Mouse (Mus musculus) CH12.LX (cell line): ENCODE data around the gene Med29. TPM values are rescaled to one million over a fixed set of nuclear protein-coding genes. Genes with fewer than 3 reads are reported as not detected.

ENCODE experiments used
- DNase-seq: peaks from one replicate; pipeline ENCODE4 v3.0.0-alpha.2; 2013; ENCODE audit errors: extremely low read depth
- H3K27ac ChIP-seq: 2 replicates; pipeline ENCODE4 v1.5.1; 2012; ENCODE audit warnings: low read depth, mild to moderate bottlenecking, control low read depth, moderate library complexity; ENCODE audit not compliant: insufficient read depth
- H3K27me3 ChIP-seq: replicated peaks from 2 replicates; pipeline ENCODE3; 2012; ENCODE audit warnings: inconsistent platforms
- H3K36me3 ChIP-seq, 2 experiments: replicated peaks in 1 of 2; 2 replicates each; pipeline versions ENCODE3 to v1.6.1; 2012; ENCODE audit warnings: inconsistent platforms in 1 of 2, low read length in 1 of 2, mild to moderate bottlenecking in 1 of 2, mixed read lengths in 1 of 2, moderate library complexity in 1 of 2; ENCODE audit not compliant: control insufficient read depth in 1 of 2, insufficient read depth in 1 of 2
- H3K4me1 ChIP-seq, 2 experiments: 2 replicates each; pipeline ENCODE4 v1.6.1; 2012; ENCODE audit warnings: inconsistent platforms in 1 of 2, moderate library complexity in 1 of 2; ENCODE audit not compliant: insufficient read depth in 2 of 2, control insufficient read depth in 1 of 2
- H3K4me2 ChIP-seq: 2 replicates; pipeline ENCODE4 v1.6.1; 2012; ENCODE audit warnings: low read depth, mild to moderate bottlenecking, control low read depth; ENCODE audit not compliant: poor library complexity, insufficient read depth, severe bottlenecking
- H3K4me3 ChIP-seq, 3 experiments: fragments of 150-350 bp in 1 of 3; sonication (generic) in 1 of 3; replicated peaks in 1 of 3; 2 replicates each; pipeline versions ENCODE3 to v1.5.1; 2011 to 2012; ENCODE audit warnings: low read depth in 2 of 3, low read length in 2 of 3, mild to moderate bottlenecking in 2 of 3, moderate library complexity in 2 of 3, control low read depth in 1 of 3, improper control_type of control experiment in 1 of 3, inconsistent platforms in 1 of 3, mixed read lengths in 1 of 3; ENCODE audit not compliant: poor library complexity in 1 of 3
- H3K79me2 ChIP-seq: replicated peaks from 2 replicates; pipeline ENCODE4 v1.6.1; 2012; ENCODE audit warnings: mild to moderate bottlenecking, moderate library complexity; ENCODE audit not compliant: control insufficient read depth, poor library complexity, insufficient read depth, severe bottlenecking; ENCODE audit errors: extremely low read depth
- H3K9ac ChIP-seq: 2 replicates; pipeline ENCODE4 v1.6.1; 2012; ENCODE audit warnings: low read depth, mild to moderate bottlenecking, control low read depth, moderate library complexity; ENCODE audit not compliant: insufficient read depth
- H3K9me3 ChIP-seq: replicated peaks from 2 replicates; pipeline ENCODE3; 2012; ENCODE audit warnings: low read length, inconsistent platforms, mixed read lengths
- BHLHE40 ChIP-seq: IDR thresholded peaks from 2 replicates; pipeline ENCODE4 v1.6.1; 2011; ENCODE audit warnings: mild to moderate bottlenecking, low read depth, low read length, improper control_type of control experiment
- CHD2 ChIP-seq: IDR thresholded peaks from 2 replicates; pipeline ENCODE4 v1.6.1; 2011; ENCODE audit warnings: low read length, improper control_type of control experiment
- CTCF ChIP-seq, 2 experiments: IDR thresholded peaks in 1 of 2; conservative IDR thresholded peaks in 1 of 2; 2 replicates each; pipeline ENCODE4 v1.5.1; 2011 to 2012; ENCODE audit warnings: low read depth in 2 of 2, low read length in 2 of 2, improper control_type of control experiment in 1 of 2, inconsistent platforms in 1 of 2, mild to moderate bottlenecking in 1 of 2, moderate library complexity in 1 of 2
- E2F4 ChIP-seq: IDR thresholded peaks from 2 replicates; pipeline ENCODE4 v1.6.1; 2011; ENCODE audit warnings: low read depth, low read length, improper control_type of control experiment; ENCODE audit not compliant: insufficient replicate concordance
- ELF1 ChIP-seq: IDR thresholded peaks from 2 replicates; pipeline ENCODE4 v1.6.1; 2014; ENCODE audit warnings: low read depth, mild to moderate bottlenecking, inconsistent platforms, low read length, improper control_type of control experiment
- EP300 ChIP-seq: IDR thresholded peaks from 2 replicates; pipeline ENCODE4 v1.6.1; 2011; ENCODE audit warnings: low read length, improper control_type of control experiment
- ETS1 ChIP-seq: conservative IDR thresholded peaks from 2 replicates; pipeline ENCODE4 v1.6.1; 2012; ENCODE audit warnings: low read depth, mild to moderate bottlenecking, inconsistent platforms, low read length, improper control_type of control experiment, moderate library complexity
- GABPA ChIP-seq: IDR thresholded peaks from 2 replicates; pipeline ENCODE4 v1.6.1; 2012; ENCODE audit warnings: low read depth, low read length, improper control_type of control experiment, inconsistent platforms; ENCODE audit not compliant: insufficient replicate concordance
- IRF4 ChIP-seq: IDR thresholded peaks from 2 replicates; pipeline ENCODE4 v1.6.1; 2014; ENCODE audit warnings: low read depth, mild to moderate bottlenecking, inconsistent platforms, low read length, improper control_type of control experiment
- JUND ChIP-seq: conservative IDR thresholded peaks from 2 replicates; pipeline ENCODE4 v1.6.1; 2011; ENCODE audit warnings: low read depth, low read length, improper control_type of control experiment
- KAT2A ChIP-seq: IDR thresholded peaks from 2 replicates; pipeline ENCODE4 v1.6.1; 2012; ENCODE audit warnings: low read length, improper control_type of control experiment, inconsistent platforms; ENCODE audit not compliant: insufficient replicate concordance
- MAFK ChIP-seq: IDR thresholded peaks from 2 replicates; pipeline ENCODE4 v1.6.1; 2011; ENCODE audit warnings: low read length, improper control_type of control experiment; ENCODE audit not compliant: insufficient replicate concordance
- MAX ChIP-seq: IDR thresholded peaks from 2 replicates; pipeline ENCODE4 v1.6.1; 2011; ENCODE audit warnings: low read length, improper control_type of control experiment
- MAZ ChIP-seq: IDR thresholded peaks from 2 replicates; pipeline ENCODE4 v1.6.1; 2012; ENCODE audit warnings: low read depth, mild to moderate bottlenecking, inconsistent platforms, low read length, improper control_type of control experiment, moderate library complexity
- MEF2A ChIP-seq: IDR thresholded peaks from 2 replicates; pipeline ENCODE4 v1.6.1; 2014; ENCODE audit warnings: low read depth, mild to moderate bottlenecking, inconsistent platforms, low read length, improper control_type of control experiment, borderline replicate concordance
- MYC ChIP-seq: IDR thresholded peaks from 2 replicates; pipeline ENCODE4 v1.6.1; 2011; ENCODE audit warnings: low read depth, mild to moderate bottlenecking, improper control_type of control experiment, low read length
- NRF1 ChIP-seq: IDR thresholded peaks from 2 replicates; pipeline ENCODE4 v1.6.1; 2014; ENCODE audit warnings: low read depth, mild to moderate bottlenecking, inconsistent platforms, low read length, improper control_type of control experiment, moderate library complexity
- PAX5 ChIP-seq: IDR thresholded peaks from 2 replicates; pipeline ENCODE4 v1.6.1; 2012; ENCODE audit warnings: low read length, inconsistent platforms, mixed read lengths
- POLR2A ChIP-seq: IDR thresholded peaks from 2 replicates; pipeline ENCODE4 v1.6.1; 2011; ENCODE audit warnings: low read depth, mild to moderate bottlenecking, improper control_type of control experiment, low read length
- POLR2AphosphoS2 ChIP-seq: IDR thresholded peaks from 2 replicates; pipeline ENCODE4 v1.6.1; 2011; ENCODE audit warnings: low read depth, low read length, improper control_type of control experiment
- RCOR1 ChIP-seq: conservative IDR thresholded peaks from 2 replicates; pipeline ENCODE4 v1.6.1; 2012; ENCODE audit warnings: low read depth, mild to moderate bottlenecking, inconsistent platforms, low read length, improper control_type of control experiment
- SIN3A ChIP-seq: IDR thresholded peaks from 2 replicates; pipeline ENCODE4 v1.6.1; 2012; ENCODE audit warnings: low read length, improper control_type of control experiment, inconsistent platforms
- SMC3 ChIP-seq: IDR thresholded peaks from 2 replicates; pipeline ENCODE4 v1.6.1; 2011; ENCODE audit warnings: low read depth, low read length, improper control_type of control experiment
- TBP ChIP-seq: conservative IDR thresholded peaks from 2 replicates; pipeline ENCODE4 v1.6.1; 2011; ENCODE audit warnings: low read depth, low read length, improper control_type of control experiment
- TCF12 ChIP-seq: IDR thresholded peaks from 2 replicates; pipeline ENCODE4 v1.6.1; 2014; ENCODE audit warnings: low read depth, mild to moderate bottlenecking, inconsistent platforms, low read length, improper control_type of control experiment
- UBTF ChIP-seq: IDR thresholded peaks from 2 replicates; pipeline ENCODE4 v1.6.1; 2012; ENCODE audit warnings: low read depth, mild to moderate bottlenecking, inconsistent platforms, low read length, improper control_type of control experiment, moderate library complexity
- USF1 ChIP-seq: IDR thresholded peaks from 2 replicates; pipeline ENCODE4 v1.6.1; 2014; ENCODE audit warnings: low read depth, mild to moderate bottlenecking, inconsistent platforms, low read length, improper control_type of control experiment
- USF2 ChIP-seq: conservative IDR thresholded peaks from 2 replicates; pipeline ENCODE4 v1.6.1; 2011; ENCODE audit warnings: low read depth, low read length, improper control_type of control experiment
- ZKSCAN1 ChIP-seq: IDR thresholded peaks from 2 replicates; pipeline ENCODE4 v1.6.1; 2012; ENCODE audit warnings: low read depth, inconsistent platforms, low read length, improper control_type of control experiment, borderline replicate concordance
- ZMIZ1 ChIP-seq: IDR thresholded peaks from 2 replicates; pipeline ENCODE4 v1.6.1; 2012; ENCODE audit warnings: low read depth, mild to moderate bottlenecking, inconsistent platforms, low read length, improper control_type of control experiment
- ZNF384 ChIP-seq: IDR thresholded peaks from 2 replicates; pipeline ENCODE4 v1.6.1; 2012; ENCODE audit warnings: low read depth, low read length, improper control_type of control experiment, inconsistent platforms
- dilution Hi-C: fragments of 300-500 bp; cut with MboI; formaldehyde crosslinking; loops from 2 replicates; pipeline ENCODE4 v1.14.3; 2020; ENCODE audit warnings: low sequenced_read_pairs; ENCODE audit not compliant: extremely low pct_unique_long_range_greater_than_20kb, extremely low pct_ligation_motif_present
- in situ Hi-C: fragments of 300-500 bp; cut with MboI; formaldehyde crosslinking; loops from 3 replicates; pipeline ENCODE4 v1.14.3; 2019; ENCODE audit warnings: low sequenced_read_pairs, low pct_ligation_motif_present, low pct_unique_long_range_greater_than_20kb, mixed read lengths
- polyA plus RNA-seq: library from polyadenylated mRNA; unstranded; fragments of >175 nt; gene quantifications from 2 replicates; pipeline ENCODE4 v1.2.1, GENCODE M21; 2012; ENCODE audit warnings: low read depth; ENCODE audit not compliant: insufficient read length
- total RNA-seq, 2 experiments: library from RNA; depleted of rRNA; stranded (reverse); fragments of 300-350 nt in 1 of 2; fragments of >200 nt in 1 of 2; gene quantifications; 2 replicates each; pipeline ENCODE4 v1.2.3; 2012 to 2014

Med29 gene
- total and polyA plus RNA-seq, 3 experiments, result 19.8 to 26.9 (median 23.5) TPM

- H3K27ac ChIP-seq, result no peak overlapping the region
- dilution Hi-C loops, result no loop called here
- in situ Hi-C loops, result no loop called here
These were observed 21.5 kb downstream of the Med29 start for GRCm38 (mm10) chr7:28370977-28371513.

GRCm38 (mm10) chr7:28370051-28370450, 22.5 kb downstream of the Med29 start:
- H3K4me3 ChIP-seq, result no peak overlapping the region
- H3K36me3 ChIP-seq, result peaks cover 0 to 33% of the 10 kb centered on the region in 2 experiments
- no peak overlapping the region for H3K9ac ChIP-seq
- no peak overlapping the region for H3K4me2 ChIP-seq
- H3K9me3 ChIP-seq, result no peaks in the 10 kb centered on the region
- in situ Hi-C loops (no loop called here), dilution Hi-C loops (no loop called here)
- no peak for DNase-seq
- no peaks in the 10 kb centered on the region for H3K79me2 ChIP-seq
- no peaks in the 10 kb centered on the region for H3K27me3 ChIP-seq
- no peak for TF ChIP-seq SIN3A
- TF ChIP-seq MEF2A, result no peak
- no peak for TF ChIP-seq EP300
- no peak for TF ChIP-seq MAFK
- TF ChIP-seq CHD2, result no peak
- no peak for TF ChIP-seq KAT2A
- no peak for TF ChIP-seq POLR2AphosphoS2
- TF ChIP-seq MYC, result no peak
- TF ChIP-seq PAX5, result no peak
- no peak for TF ChIP-seq TCF12
- no peak for TF ChIP-seq TBP
- no peak for TF ChIP-seq MAX
- TF ChIP-seq ZMIZ1, result no peak
- no peak for TF ChIP-seq ETS1
- no peak for TF ChIP-seq E2F4
- no peak for TF ChIP-seq RCOR1
- no peak for TF ChIP-seq NRF1
- no peak for TF ChIP-seq POLR2A
- no peak for TF ChIP-seq ELF1
- no peak for TF ChIP-seq MAZ
- H3K27ac ChIP-seq, result no peak overlapping the region
- H3K4me1 ChIP-seq, result peaks cover 7 to 27% of the 10 kb centered on the region in 2 experiments

More at GRCm38 (mm10) chr7:28370977-28371513, 21.5 kb downstream of the Med29 start:
- Histone ChIP-seq H3K27me3 (no peaks in the 10 kb centered on the region), H3K9ac (peak overlapping the region; percentile 83; the same call in 1 of the 2 replicates), H3K79me2 (no peaks in the 10 kb centered on the region), H3K9me3 (no peaks in the 10 kb centered on the region), H3K4me3 (peak overlapping the region; percentile 46 to 70 (median 70)), H3K4me1 (peaks cover 5 to 26% of the 10 kb centered on the region in 2 experiments), H3K4me2 (peak overlapping the region; percentile 86), H3K36me3 (peaks cover 0 to 33% of the 10 kb centered on the region in 2 experiments)
- TF ChIP-seq MAZ, result peak; percentile 52; the same call in 1 of the 2 replicates
- no peak for TF ChIP-seq EP300
- no peak for TF ChIP-seq IRF4
- no peak for TF ChIP-seq E2F4
- no peak for TF ChIP-seq MAFK
- peak; percentile 51; the same call in 1 of the 2 replicates for TF ChIP-seq MEF2A
- peak; percentile 21; the same call in 1 of the 2 replicates for TF ChIP-seq SIN3A
- no peak for TF ChIP-seq GABPA
- no peak for TF ChIP-seq SMC3
- no peak for TF ChIP-seq PAX5
- TF ChIP-seq USF1, result no peak
- no peak for TF ChIP-seq ZNF384
- TF ChIP-seq POLR2A, result no peak
- no peak for TF ChIP-seq MAX
- no peak for TF ChIP-seq POLR2AphosphoS2
- no peak for TF ChIP-seq ELF1
- no peak for TF ChIP-seq KAT2A
- no peak for TF ChIP-seq CTCF (conservative IDR thresholded peaks at IDR 0.05 in 1 of 2, IDR thresholded peaks at IDR 0.05 in 1 of 2; ENCODE audit: low read depth in 2 of 2, low read length in 2 of 2)
- TF ChIP-seq CHD2, result no peak
- TF ChIP-seq MYC, result no peak
- TF ChIP-seq ZKSCAN1, result no peak
- TF ChIP-seq JUND, result no peak
- TF ChIP-seq BHLHE40, result no peak
- TF ChIP-seq TCF12, result 0 out of 2 replicates have a peak, but pooled peaks have one; percentile 19
- TF ChIP-seq USF2, result no peak
- no peak; the same call in 1 of the 2 replicates for TF ChIP-seq UBTF
- no peak for DNase-seq
